Mouse (Mus musculus) spleen, adult 2 months (tissue): ENCODE measurements around the gene Olfr671.

Experiments
- CTCF ChIP-seq: fragments of 200-500 bp; IDR thresholded peaks from 2 replicates; pipeline ENCODE4 v1.5.1; 2011; ENCODE audit warnings: mild to moderate bottlenecking, inconsistent platforms; ENCODE audit not compliant: insufficient read depth, insufficient read length, insufficient replicate concordance; ENCODE audit errors: extremely low read depth
- POLR2A ChIP-seq: fragments of 200-500 bp; IDR thresholded peaks from 2 replicates; pipeline ENCODE4 v1.6.1; 2011; ENCODE audit warnings: low read depth, low read length, inconsistent platforms

- TF ChIP-seq POLR2A (no peak), CTCF (no peak)
Observed at GRCm38 (mm10) chr7:104962520-104962919, 16.4 kb downstream of the Olfr671 start, which contains the start of gene Olfr670.
